Mouse (Mus musculus) gastrocnemius, postnatal 14 days (tissue): Measurements from ENCODE around the gene F11r. TPM values are rescaled to one million over a fixed set of nuclear protein-coding genes. Genes with fewer than 3 reads are reported as not detected.
A peak's percentile ranks its signal among the peaks of the same experiment; 100 is the strongest.

Experiments used
- DNase-seq: peaks from one replicate; pipeline ENCODE4 v3.0.0; 2021; ENCODE audit warnings: mixed read lengths
- intact Hi-C: fragments of 180-260 bp; cut with DNase I; formaldehyde crosslinking; loops from one replicate; pipeline ENCODE4 v1.15.1; 2025; ENCODE audit warnings: low total_unique reads
- total RNA-seq, 2 experiments: library from RNA; stranded (reverse); gene quantifications; 2 replicates each; pipeline ENCODE4 v1.2.3; 2021

The F11r gene
- total RNA-seq, 2 experiments from 2014 or later: 10.8 to 12.6 TPM

DNA sequence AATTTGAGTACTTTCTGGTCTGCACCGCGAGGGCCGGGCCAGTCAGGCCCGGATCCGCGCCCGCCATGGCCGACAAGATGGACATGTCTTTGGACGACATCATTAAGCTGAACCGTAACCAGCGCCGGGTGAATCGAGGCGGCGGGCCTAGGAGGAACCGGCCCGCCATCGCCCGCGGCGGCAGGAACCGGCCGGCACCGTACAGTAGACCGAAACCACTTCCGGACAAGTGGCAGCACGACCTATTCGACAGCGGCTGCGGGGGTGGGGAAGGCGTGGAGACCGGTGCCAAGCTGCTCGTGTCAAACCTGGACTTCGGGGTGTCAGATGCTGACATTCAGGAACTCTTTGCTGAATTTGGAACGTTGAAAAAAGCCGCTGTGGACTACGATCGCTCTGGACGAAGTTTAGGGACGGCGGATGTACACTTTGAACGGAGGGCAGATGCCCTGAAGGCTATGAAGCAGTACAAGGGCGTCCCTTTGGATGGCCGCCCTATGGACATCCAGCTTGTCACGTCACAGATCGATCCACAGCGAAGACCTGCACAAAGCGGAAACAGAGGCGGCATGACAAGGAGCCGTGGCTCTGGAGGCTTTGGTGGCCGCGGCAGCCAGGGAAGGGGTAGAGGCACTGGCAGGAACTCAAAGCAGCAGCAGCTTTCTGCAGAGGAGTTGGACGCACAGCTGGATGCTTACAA lies 66.4 kb downstream of the F11r start:
- intact Hi-C loops: no loop called here
- DNase-seq: peak; percentile 47

DNA sequence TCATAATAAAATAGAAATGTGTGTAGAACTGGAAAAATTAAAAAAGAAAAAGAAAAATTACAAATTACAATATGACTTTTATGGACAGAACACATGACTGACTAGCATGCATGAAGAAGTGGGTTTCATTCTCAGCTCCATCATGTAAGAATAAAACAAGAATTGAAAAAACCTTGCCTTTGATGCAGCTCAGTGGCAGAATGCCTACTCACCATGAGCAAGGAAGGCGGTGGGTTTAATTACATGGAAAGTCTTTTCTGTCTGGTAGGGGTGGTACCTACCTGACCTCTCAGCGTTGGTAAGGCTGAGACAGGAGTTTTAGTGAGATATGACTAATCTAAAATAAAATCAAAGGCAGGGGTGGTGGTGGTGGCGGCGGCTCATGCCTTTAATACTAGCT lies 67.3 kb downstream of the F11r start:
- intact Hi-C loops: no loop called here
- no peak for DNase-seq

DNA sequence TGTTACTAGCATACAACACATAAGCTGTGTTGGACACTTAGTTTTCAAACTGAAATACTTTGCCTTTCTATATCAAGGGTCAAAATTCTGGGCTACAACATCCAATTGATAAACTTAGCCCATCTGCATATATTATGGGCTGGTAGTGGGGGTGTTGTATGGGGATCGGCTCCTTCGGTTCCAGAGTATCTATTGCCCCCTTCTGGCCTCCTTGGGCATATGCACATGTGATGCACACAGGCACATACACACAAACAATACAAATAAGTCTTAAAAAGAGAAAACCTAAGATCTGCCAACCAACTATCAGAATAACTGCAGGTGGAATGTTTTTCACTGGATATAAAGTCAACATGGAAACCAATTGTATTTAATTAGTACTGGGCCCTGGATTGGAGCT lies 75.9 kb downstream of the F11r start:
- no peak for DNase-seq
- intact Hi-C loops: loop anchor here (5.0 kb wide), 1 partner anchor 49 kb away; no protein-coding TSS in a partner anchor

DNA sequence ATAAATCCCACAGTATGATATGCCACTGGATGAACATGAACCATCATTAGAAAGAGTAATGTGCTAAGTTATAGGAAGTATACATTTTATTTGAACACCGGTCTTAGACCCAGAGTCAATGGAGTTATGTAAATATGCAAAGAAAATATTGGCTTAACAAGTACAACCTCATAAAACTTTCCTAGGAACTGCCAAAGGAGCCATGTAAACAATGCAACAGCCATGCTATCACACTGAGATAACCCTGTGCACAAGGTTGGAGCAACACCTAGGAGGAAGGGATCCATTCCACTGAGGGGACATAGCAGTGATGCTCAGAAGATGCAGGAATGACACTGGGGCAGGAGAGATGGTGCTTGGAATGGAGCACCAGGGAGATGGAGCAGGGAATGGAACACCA lies 76.4 kb downstream of the F11r start:
- DNase-seq: no peak
- intact Hi-C loops: loop anchor here (5.0 kb wide), 1 partner anchor 49 kb away; no protein-coding TSS in a partner anchor

Other genes starting within 250 kb of the F11r start
- 10 to 100 TPM; 12.3 to 17.1 TPM for gene Pcp4l1, start 241.3 kb upstream of the F11r start, total RNA-seq
- gene Nr1i3, start 223.6 kb upstream of the F11r start, total RNA-seq: not detected
- gene Tomm40l, start 215.0 kb upstream of the F11r start, total RNA-seq: 10 to 100 TPM; 44.3 to 46.7 TPM
- gene Apoa2, start 212.5 kb upstream of the F11r start, total RNA-seq: not detected
- 1 to 10 TPM; 6.3 to 7.1 TPM for gene Fcer1g, start 203.2 kb upstream of the F11r start, total RNA-seq
- 1 to 10 TPM; 2.4 to 3.1 TPM for gene Adamts4, start 187.1 kb upstream of the F11r start, total RNA-seq
- gene Ndufs2, start 186.1 kb upstream of the F11r start, total RNA-seq: 100 to 1,000 TPM; 580 to 737 TPM
- 1 to 10 TPM; 5.9 to 9.4 TPM for gene B4galt3, start 167.2 kb upstream of the F11r start, total RNA-seq
- gene Ppox, start 156.3 kb upstream of the F11r start, total RNA-seq: 10 to 100 TPM in 1 of 2 experiments, 1 to 10 TPM in 1; 9.6 to 11.8 TPM
- 10 to 100 TPM; 13.1 to 13.7 TPM for gene Usp21, start 149.5 kb upstream of the F11r start, total RNA-seq
- gene Ufc1, start 142.5 kb upstream of the F11r start, total RNA-seq: 10 to 100 TPM; 84.3 to 87.2 TPM
- gene Dedd, start 108.4 kb upstream of the F11r start, total RNA-seq: 10 to 100 TPM; 26.3 to 27.7 TPM
- 10 to 100 TPM; 19.3 to 25.3 TPM for gene Nit1, start 91.9 kb upstream of the F11r start, total RNA-seq
- gene Pfdn2, start 91.9 kb upstream of the F11r start, total RNA-seq: 10 to 100 TPM; 86.7 to 93.6 TPM
- under 1 TPM; 0.20 to 0.27 TPM for gene Klhdc9, start 76.7 kb upstream of the F11r start, total RNA-seq
- not detected for gene Nectin4, start 67.4 kb upstream of the F11r start, total RNA-seq
- 1 to 10 TPM in 1 of 2 experiments, under 1 TPM in 1; 0.97 to 1.2 TPM for gene Arhgap30, start 48.6 kb upstream of the F11r start, total RNA-seq
- 10 to 100 TPM; 25.8 to 27.0 TPM for gene Usf1, start 26.2 kb upstream of the F11r start, total RNA-seq
- gene Tstd1, start 18.7 kb upstream of the F11r start, total RNA-seq: under 1 TPM; 0.78 to 0.98 TPM
- 1 to 10 TPM; 2.1 to 2.5 TPM for gene Alyref2, start 65.9 kb downstream of the F11r start, total RNA-seq
- gene Itln1, start 97.8 kb downstream of the F11r start, total RNA-seq: not detected
- not detected for gene Cd244a, start 121.7 kb downstream of the F11r start, total RNA-seq
- gene Ly9, start 169.9 kb downstream of the F11r start, total RNA-seq: under 1 TPM; 0.11 to 0.21 TPM
- not detected for gene Slamf7, start 215.5 kb downstream of the F11r start, total RNA-seq
- 1 to 10 TPM in 1 of 2 experiments, under 1 TPM in 1; 0.75 to 1.1 TPM for gene Cd48, start 244.5 kb downstream of the F11r start, total RNA-seq